Mouse (Mus musculus) thymus, adult 2 months (tissue): ENCODE measurements around the gene Tex12. TPM values are rescaled to one million over a fixed set of nuclear protein-coding genes. Genes with fewer than 3 reads are reported as not detected.

Source experiments
- DNase-seq: peaks from one replicate; pipeline ENCODE4 v3.0.0; 2021
- H3K27ac ChIP-seq: fragments of 200-500 bp; 2 replicates; pipeline ENCODE4 v1.5.1; 2012; ENCODE audit warnings: low read length, control low read depth; ENCODE audit not compliant: control insufficient read depth, insufficient read depth
- H3K27me3 ChIP-seq: fragments of 200-500 bp; 2 replicates; pipeline ENCODE4 v1.6.1; 2012; ENCODE audit warnings: mild to moderate bottlenecking, low read length, moderate library complexity, mixed read lengths; ENCODE audit not compliant: control insufficient read depth, insufficient read depth
- H3K36me3 ChIP-seq: fragments of 200-500 bp; 2 replicates; pipeline ENCODE4 v1.6.1; 2012; ENCODE audit warnings: mild to moderate bottlenecking, low read length, moderate library complexity; ENCODE audit not compliant: control insufficient read depth, insufficient read depth
- H3K4me1 ChIP-seq: fragments of 200-500 bp; replicated peaks from 2 replicates; pipeline ENCODE4 v1.6.1; 2012; ENCODE audit warnings: low read length; ENCODE audit not compliant: control insufficient read depth, insufficient read depth
- H3K4me3 ChIP-seq: fragments of 200-500 bp; 2 replicates; pipeline ENCODE4 v1.5.1; 2012; ENCODE audit warnings: mild to moderate bottlenecking, low read length, control low read depth, moderate library complexity; ENCODE audit not compliant: control insufficient read depth, insufficient read depth
- CTCF ChIP-seq: fragments of 200-500 bp; IDR thresholded peaks from 2 replicates; pipeline ENCODE4 v1.5.1; 2012; ENCODE audit warnings: mild to moderate bottlenecking, control low read depth, low read length, moderate library complexity, borderline replicate concordance; ENCODE audit not compliant: control insufficient read depth, poor library complexity, insufficient read depth; ENCODE audit errors: extremely low read depth
- POLR2A ChIP-seq: fragments of 200-500 bp; IDR thresholded peaks from 2 replicates; pipeline ENCODE4 v1.6.1; 2012; ENCODE audit warnings: mild to moderate bottlenecking, low read length, control low read depth, moderate library complexity; ENCODE audit not compliant: control insufficient read depth, poor library complexity, insufficient read depth; ENCODE audit errors: extremely low read depth
- WGBS: fragments of 180-500 bp; shearing (Covaris S2); methylation state at CpG from one replicate; pipeline ENCODE4 v1.1.7; 2018; 5-methylcytosine and 5-hydroxymethylcytosine counted together
- polyA plus RNA-seq: library from polyadenylated mRNA; depleted of rRNA; stranded (reverse); fragments of >200 nt; gene quantifications from 2 replicates; pipeline ENCODE4 v1.2.3, GENCODE M21; 2012

Gene Tex12
- polyA plus RNA-seq, 1 experiment = not detected

GRCm38 (mm10) chr9:50528293-50528892, 32.7 kb downstream of the Tex12 start, which contains the start of gene Pts:
Pts (minus strand) TSS chr9:50528724.
- DNase-seq = peak; percentile 97

GRCm38 (mm10) chr9:50527860-50528259, 33.3 kb downstream of the Tex12 start:
- peaks cover 11% of the 10 kb centered on the region for H3K4me1 ChIP-seq
- 17% methylated on average over 7 of the region's 7 CpGs for WGBS
- peak; percentile 26 for DNase-seq
- no peak overlapping the region for H3K27ac ChIP-seq
- TF ChIP-seq CTCF (no peak), POLR2A (no peak)
- H3K4me3 ChIP-seq = peak overlapping the region; percentile 65
- H3K36me3 ChIP-seq = 0 out of 2 replicates have a peak, but pooled peaks cover 6% of the 10 kb centered on the region
- H3K27me3 ChIP-seq = no peaks in the 10 kb centered on the region

More at GRCm38 (mm10) chr9:50528293-50528892, 32.7 kb downstream of the Tex12 start, which contains the start of gene Pts:
- WGBS = under 1% methylated on average over 54 of the region's 54 CpGs
- Histone ChIP-seq H3K27ac (no peak within 1 kb of the TSS), H3K4me3 (peak within 1 kb of the TSS; percentile 65), H3K36me3 (0 out of 2 replicates have a peak, but pooled peaks cover 6% of the 10 kb centered on the region), H3K27me3 (no peaks in the 10 kb centered on the region), H3K4me1 (peaks cover 14% of the 10 kb centered on the region)
- TF ChIP-seq CTCF (peak; percentile 92; the same call in 1 of the 2 replicates), POLR2A (peak; percentile 96)

- Histone ChIP-seq H3K27ac (no peak overlapping the region), H3K4me1 (peaks cover 11% of the 10 kb centered on the region), H3K4me3 (no peak overlapping the region), H3K27me3 (no peaks in the 10 kb centered on the region), H3K36me3 (peaks cover 11% of the 10 kb centered on the region; the same call in 1 of the 2 replicates)
- WGBS = 82% methylated on average over 5 of the region's 5 CpGs
- no peak for DNase-seq
- TF ChIP-seq CTCF (no peak), POLR2A (no peak)
Observed at GRCm38 (mm10) chr9:50525585-50525984, 35.5 kb downstream of the Tex12 start.

GRCm38 (mm10) chr9:50524936-50525335, 36.2 kb downstream of the Tex12 start:
- Histone ChIP-seq H3K36me3 (peaks cover 11% of the 10 kb centered on the region; the same call in 1 of the 2 replicates), H3K4me1 (peaks cover 11% of the 10 kb centered on the region), H3K4me3 (no peak overlapping the region), H3K27me3 (no peaks in the 10 kb centered on the region), H3K27ac (no peak overlapping the region)
- WGBS = 97% methylated on average over 5 of the region's 5 CpGs
- no peak for DNase-seq
- TF ChIP-seq CTCF = no peak
- no peak for TF ChIP-seq POLR2A

- TF ChIP-seq POLR2A (no peak), CTCF (no peak)
- no peak overlapping the region for H3K4me3 ChIP-seq
- H3K27ac ChIP-seq = no peak overlapping the region
- peaks cover 7% of the 10 kb centered on the region for H3K4me1 ChIP-seq
- H3K36me3 ChIP-seq = peaks cover 11% of the 10 kb centered on the region; the same call in 1 of the 2 replicates
- WGBS = 86% methylated on average over 5 of the region's 5 CpGs
- no peak for DNase-seq
- no peaks in the 10 kb centered on the region for H3K27me3 ChIP-seq
Observed at GRCm38 (mm10) chr9:50522574-50522973, 38.6 kb downstream of the Tex12 start.

- Histone ChIP-seq H3K27ac (no peak overlapping the region), H3K4me3 (no peak overlapping the region), H3K36me3 (peaks cover 11% of the 10 kb centered on the region; the same call in 1 of the 2 replicates), H3K27me3 (no peaks in the 10 kb centered on the region), H3K4me1 (peaks cover 3% of the 10 kb centered on the region; the same call in 1 of the 2 replicates)
- WGBS = 68% methylated on average over 2 of the region's 2 CpGs
- TF ChIP-seq CTCF (no peak), POLR2A (no peak)
- no peak for DNase-seq
Observed at GRCm38 (mm10) chr9:50521562-50521961, 39.6 kb downstream of the Tex12 start.
